Mouse (Mus musculus): Measurements from ENCODE around the gene Zfp809. TPM values are rescaled to one million over a fixed set of nuclear protein-coding genes. Genes with fewer than 3 reads are reported as not detected.

Gene Zfp809
- polyA plus RNA-seq, 1 experiment from 2014 or later = 19.3 TPM

DNA sequence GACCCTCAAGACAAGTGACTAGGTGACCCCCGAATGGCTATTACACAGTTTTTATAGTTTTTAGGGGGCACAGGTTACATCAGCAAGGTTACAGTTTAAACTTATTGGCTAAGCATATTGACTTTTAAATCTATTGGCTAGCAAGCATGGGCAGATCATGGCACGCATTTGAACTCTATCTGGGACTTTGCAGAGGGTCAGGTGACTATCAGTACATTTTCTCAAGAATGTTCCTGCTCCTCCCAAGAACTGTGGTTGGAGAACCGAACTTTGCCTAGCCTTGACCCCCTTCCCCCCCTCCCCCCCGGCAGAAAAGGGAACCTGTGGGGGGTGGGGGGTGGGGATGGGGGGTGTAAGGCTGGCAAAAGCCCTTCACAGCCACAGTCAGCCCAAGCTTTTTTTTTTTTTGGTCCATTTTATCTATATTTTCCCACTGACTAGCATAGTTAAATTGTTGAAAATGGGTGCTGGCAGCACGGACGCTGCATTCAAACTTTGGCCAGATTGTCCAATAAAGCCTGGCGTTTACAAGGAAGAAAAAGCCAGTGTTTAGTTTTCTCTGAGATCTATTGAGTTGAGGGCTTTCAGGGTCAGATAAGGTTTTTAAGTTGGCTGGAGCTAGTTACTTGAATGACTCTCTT is 4.0 kb downstream of the Zfp809 start:
- ATAC-seq = no peak
- H3K4me3 ChIP-seq (replicated peaks) = no peak overlapping the region
- no peaks in the 10 kb centered on the region for H3K9me3 ChIP-seq

DNA sequence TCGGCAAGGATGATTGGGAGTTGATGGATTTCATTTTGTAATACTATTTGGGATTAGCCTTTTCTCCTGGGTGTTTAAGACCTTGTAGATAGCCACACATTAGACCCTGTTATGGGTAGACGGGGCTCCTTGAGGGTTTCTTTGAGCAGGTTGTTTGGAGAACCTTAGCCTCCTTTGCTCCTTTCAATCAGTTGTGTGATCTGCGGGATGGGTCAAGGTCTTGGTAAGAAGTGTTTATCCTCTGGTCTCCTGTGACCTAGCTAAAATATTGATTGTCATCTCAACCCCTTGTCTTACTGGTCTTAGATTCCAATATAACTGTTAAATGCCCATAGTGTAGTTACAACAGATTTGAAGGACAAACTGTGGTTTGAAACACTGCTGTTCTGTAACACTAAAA is 4.5 kb downstream of the Zfp809 start:
- no peaks in the 10 kb centered on the region for H3K9me3 ChIP-seq
- no peak for ATAC-seq
- H3K27me3 ChIP-seq (replicated peaks) = no peaks in the 10 kb centered on the region
- H3K27ac ChIP-seq = no peak overlapping the region
- WGBS = 79% methylated on average over 3 of the region's 3 CpGs
- no peak overlapping the region for H3K4me2 ChIP-seq (replicated peaks)
- no peaks in the 10 kb centered on the region for H3K4me1 ChIP-seq (replicated peaks)
- no peaks in the 10 kb centered on the region for H3K36me3 ChIP-seq
- H3K4me3 ChIP-seq (replicated peaks) = no peak overlapping the region
- no peak overlapping the region for H3K9ac ChIP-seq

More for the DNA sequence above, 4.0 kb downstream of the Zfp809 start:
- Histone ChIP-seq H3K4me2 (replicated peaks) (no peak overlapping the region), H3K27me3 (replicated peaks) (no peaks in the 10 kb centered on the region), H3K27ac (no peak overlapping the region), H3K4me1 (replicated peaks) (no peaks in the 10 kb centered on the region), H3K9ac (no peak overlapping the region), H3K36me3 (no peaks in the 10 kb centered on the region)
- WGBS = 80% methylated on average over 7 of the region's 7 CpGs

DNA sequence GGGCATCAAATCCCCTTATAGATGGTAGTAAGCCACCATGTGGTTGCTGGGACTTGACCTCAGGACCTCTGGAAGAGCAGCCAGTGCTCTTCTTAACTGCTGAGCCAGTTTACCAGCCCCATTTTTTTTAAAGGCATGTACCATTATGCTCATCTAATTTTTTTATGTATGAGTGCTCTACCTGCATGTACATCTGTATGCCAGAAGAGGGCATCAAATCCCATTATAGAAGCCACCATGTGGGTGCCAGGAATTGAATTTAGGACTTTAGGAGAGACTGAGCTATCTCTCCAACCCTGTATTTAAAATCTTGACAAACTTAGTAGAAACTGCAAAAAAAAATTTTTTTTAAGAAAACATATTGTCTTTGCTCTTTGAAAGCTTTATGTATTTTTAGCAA is 5.0 kb downstream of the Zfp809 start:
- H3K9ac ChIP-seq = no peak overlapping the region
- no peak overlapping the region for H3K4me3 ChIP-seq (replicated peaks)
- H3K4me2 ChIP-seq (replicated peaks) = no peak overlapping the region
- no peaks in the 10 kb centered on the region for H3K4me1 ChIP-seq (replicated peaks)
- no peak overlapping the region for H3K27ac ChIP-seq
- no peaks in the 10 kb centered on the region for H3K36me3 ChIP-seq
- H3K27me3 ChIP-seq (replicated peaks) = no peaks in the 10 kb centered on the region
- H3K9me3 ChIP-seq = no peaks in the 10 kb centered on the region
- no peak for ATAC-seq

DNA sequence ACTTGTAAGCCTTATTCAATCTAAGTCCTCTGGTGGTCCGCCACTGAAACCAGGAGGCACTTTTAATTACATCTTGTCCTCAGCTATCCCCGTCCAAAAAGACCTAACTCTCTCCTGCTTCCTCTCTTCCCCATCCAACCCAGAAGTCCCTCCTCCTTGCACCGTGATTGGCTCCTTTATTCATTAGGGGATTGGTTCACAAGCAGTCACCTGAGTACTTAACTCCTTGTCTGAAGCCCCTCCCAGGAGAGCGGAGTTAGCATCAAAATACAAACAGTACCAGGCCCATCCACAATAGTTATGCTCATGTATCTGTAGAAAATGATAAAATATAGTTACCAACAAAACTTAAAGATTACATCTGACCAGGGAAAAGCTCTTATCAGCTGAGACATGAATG is 14.5 kb downstream of the Zfp809 start:
- H3K4me2 ChIP-seq (replicated peaks) = no peak overlapping the region
- H3K9ac ChIP-seq = no peak overlapping the region
- ATAC-seq = no peak
- no peak overlapping the region for H3K4me3 ChIP-seq (replicated peaks)
- no peak overlapping the region for H3K27ac ChIP-seq
- no peaks in the 10 kb centered on the region for H3K9me3 ChIP-seq
- H3K4me1 ChIP-seq (replicated peaks) = no peaks in the 10 kb centered on the region
- 90% methylated on average over 4 of the region's 4 CpGs for WGBS
- H3K36me3 ChIP-seq = peaks cover 61% of the 10 kb centered on the region
- no peaks in the 10 kb centered on the region for H3K27me3 ChIP-seq (replicated peaks)

DNA sequence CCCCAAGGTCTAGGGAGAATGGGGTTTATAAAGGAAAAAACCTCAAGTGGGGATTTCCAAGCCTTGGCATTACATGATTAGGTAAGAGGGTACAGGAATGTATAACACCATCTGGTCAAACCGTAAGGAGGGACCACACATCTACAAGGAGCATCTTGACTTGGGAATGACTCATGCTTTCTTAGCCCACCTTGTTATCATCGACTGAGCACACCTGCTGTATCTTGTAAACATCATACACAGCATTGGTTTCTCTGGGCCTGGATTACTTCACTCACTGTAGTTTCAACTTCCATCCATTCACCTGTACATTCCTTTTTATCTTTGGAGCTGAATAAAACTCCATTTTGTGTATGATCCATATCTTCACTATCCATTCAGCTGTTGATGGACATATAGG is 18.7 kb downstream of the Zfp809 start:
- Histone ChIP-seq H3K4me1 (replicated peaks) (no peaks in the 10 kb centered on the region), H3K27ac (no peak overlapping the region), H3K9me3 (peaks cover 3% of the 10 kb centered on the region; the same call in 1 of the 2 replicates), H3K4me2 (replicated peaks) (no peak overlapping the region), H3K36me3 (peaks cover 61% of the 10 kb centered on the region), H3K4me3 (replicated peaks) (no peak overlapping the region), H3K27me3 (replicated peaks) (no peaks in the 10 kb centered on the region), H3K9ac (no peak overlapping the region)
- no peak for ATAC-seq
- 92% methylated on average over 2 of the region's 2 CpGs for WGBS

DNA sequence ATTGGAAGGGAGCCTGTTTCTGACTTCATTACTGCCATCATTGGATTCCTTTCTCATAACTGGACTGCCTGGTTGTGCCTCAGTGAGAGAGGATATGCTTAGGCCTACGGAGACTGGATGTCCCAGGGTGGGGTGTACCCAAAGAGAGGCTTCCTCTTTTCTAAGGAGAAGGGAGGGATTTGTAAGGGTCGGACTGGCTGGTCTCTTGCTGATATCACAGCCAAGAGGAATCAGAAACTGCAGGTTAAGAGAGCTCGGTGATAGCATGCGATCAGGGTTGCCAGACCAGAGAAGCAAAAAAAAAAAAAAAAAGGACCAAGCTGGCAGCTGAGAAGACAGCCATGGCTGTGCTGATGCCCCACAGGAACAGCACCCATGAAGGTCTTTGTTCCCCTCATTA is 31.1 kb downstream of the Zfp809 start:
- H3K4me2 ChIP-seq (replicated peaks) = no peak overlapping the region
- H3K27ac ChIP-seq = no peak overlapping the region
- H3K4me3 ChIP-seq (replicated peaks) = no peak overlapping the region
- H3K36me3 ChIP-seq = peaks cover 32% of the 10 kb centered on the region
- no peak overlapping the region for H3K9ac ChIP-seq
- ATAC-seq = no peak
- no peaks in the 10 kb centered on the region for H3K4me1 ChIP-seq (replicated peaks)
- H3K27me3 ChIP-seq (replicated peaks) = no peaks in the 10 kb centered on the region
- no peaks in the 10 kb centered on the region for H3K9me3 ChIP-seq
- WGBS = 85% methylated on average over 4 of the region's 4 CpGs

DNA sequence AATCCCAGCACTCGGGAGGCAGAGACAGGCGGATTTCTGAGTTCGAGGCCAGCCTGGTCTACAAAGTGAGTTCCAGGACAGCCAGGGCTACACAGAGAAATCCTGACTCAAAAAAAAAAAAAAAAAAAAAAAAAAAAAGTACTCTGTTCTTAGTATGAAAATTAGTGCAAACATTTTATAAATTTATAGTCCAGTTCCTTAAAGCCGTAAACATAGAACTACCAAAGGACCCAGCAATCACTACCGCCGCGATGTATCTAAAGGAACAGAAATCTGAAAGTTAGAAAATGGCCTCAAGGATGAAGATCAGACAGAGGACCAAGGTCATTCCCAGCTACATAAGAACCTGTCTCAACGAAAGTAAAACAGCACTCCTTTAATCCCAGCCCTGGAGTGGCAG is 33.3 kb downstream of the Zfp809 start:
- H3K9me3 ChIP-seq = no peaks in the 10 kb centered on the region
- WGBS = 79% methylated on average over 8 of the region's 8 CpGs
- 0 out of 2 replicates have a peak, but pooled peaks cover 3% of the 10 kb centered on the region for H3K4me1 ChIP-seq (replicated peaks)
- H3K36me3 ChIP-seq = peaks cover 15% of the 10 kb centered on the region
- peak overlapping the region; percentile 84 for H3K4me2 ChIP-seq (replicated peaks)
- no peaks in the 10 kb centered on the region for H3K27me3 ChIP-seq (replicated peaks)
- H3K9ac ChIP-seq = peak overlapping the region; percentile 78
- peak overlapping the region; percentile 67 for H3K4me3 ChIP-seq (replicated peaks)
- ATAC-seq = no peak
- no peak overlapping the region for H3K27ac ChIP-seq

DNA sequence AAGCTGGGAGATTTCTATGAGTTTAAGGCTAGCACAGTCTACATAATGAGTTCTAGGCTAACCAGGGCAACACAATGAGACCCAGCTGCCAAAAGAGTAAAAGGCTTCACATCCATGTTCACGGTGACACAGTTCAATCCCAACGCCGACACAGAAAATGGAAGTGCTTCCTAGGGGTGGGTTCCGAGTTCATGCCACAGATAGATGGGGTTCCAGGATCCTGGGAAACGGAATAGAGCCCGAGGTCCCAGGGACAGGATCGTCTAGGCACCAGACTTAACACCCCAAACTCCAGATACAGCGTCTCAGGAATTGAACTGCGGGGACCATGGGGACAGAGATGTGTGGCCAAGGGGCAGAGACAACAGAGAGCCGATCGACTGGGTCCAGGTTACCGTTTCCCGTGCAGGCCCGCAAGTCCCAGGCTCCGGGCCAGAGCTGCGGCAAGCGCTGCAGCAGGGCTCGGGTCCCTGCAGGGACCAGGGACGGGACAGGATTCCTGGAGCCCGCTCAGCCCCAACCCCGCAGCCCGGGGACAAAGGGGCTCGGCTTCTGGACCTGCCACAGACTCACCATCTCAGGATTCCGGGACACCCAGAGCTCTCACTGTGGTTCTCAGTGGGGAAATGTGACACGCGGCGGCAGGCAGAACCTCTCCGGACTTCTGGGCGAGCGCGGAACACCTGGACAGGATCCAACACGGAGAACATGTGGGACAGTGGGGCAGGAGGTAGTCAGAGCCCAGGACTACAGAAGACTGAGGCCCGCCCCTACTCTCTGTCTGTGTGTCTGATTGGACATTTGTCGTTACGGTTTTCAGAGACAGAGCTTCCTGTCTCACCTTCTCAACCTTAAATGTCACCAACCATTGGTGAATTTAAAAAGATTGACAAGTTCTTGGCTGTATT is 33.9 kb downstream of the Zfp809 start, which contains the start of gene Zfp599:
Gene Zfp599, minus strand, starts transcription at position 712 of the 908 bp plus-strand sequence.
- WGBS = 2% methylated on average over 35 of the region's 35 CpGs

DNA sequence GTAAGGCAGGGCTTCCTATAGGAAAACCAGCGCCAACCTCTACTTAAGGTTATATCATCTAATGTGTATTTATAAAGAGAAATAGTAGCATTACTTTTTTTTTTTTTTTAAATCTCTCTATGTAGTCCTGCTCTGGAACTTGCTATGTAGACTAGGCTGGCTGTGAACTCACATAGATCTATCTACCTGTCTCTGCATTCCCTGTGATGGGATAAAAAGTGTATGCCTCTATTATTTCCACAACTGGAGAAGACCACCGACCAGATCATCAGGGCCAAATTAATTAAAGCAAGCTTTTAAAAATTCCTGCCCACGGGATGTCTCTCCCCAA is 34.5 kb downstream of the Zfp809 start:
- Histone ChIP-seq H3K4me3 (replicated peaks) (peak overlapping the region; percentile 67; the same call in 1 of the 2 replicates), H3K9ac (no peak overlapping the region), H3K9me3 (no peaks in the 10 kb centered on the region), H3K4me2 (replicated peaks) (peak overlapping the region; percentile 84), H3K36me3 (peaks cover 11% of the 10 kb centered on the region), H3K4me1 (replicated peaks) (0 out of 2 replicates have a peak, but pooled peaks cover 3% of the 10 kb centered on the region), H3K27ac (no peak overlapping the region), H3K27me3 (replicated peaks) (no peaks in the 10 kb centered on the region)
- WGBS = 24% methylated on average over 3 of the region's 3 CpGs
- no peak for ATAC-seq

More for the DNA sequence above, 33.9 kb downstream of the Zfp809 start, which contains the start of gene Zfp599:
- ATAC-seq = peak; percentile 99
- Histone ChIP-seq H3K27ac (peak within 1 kb of the TSS; percentile 36; the same call in 1 of the 2 replicates), H3K4me1 (replicated peaks) (0 out of 2 replicates have a peak, but pooled peaks cover 3% of the 10 kb centered on the region), H3K4me3 (replicated peaks) (peak within 1 kb of the TSS; percentile 67), H3K4me2 (replicated peaks) (peak within 1 kb of the TSS; percentile 84), H3K9me3 (no peaks in the 10 kb centered on the region), H3K27me3 (replicated peaks) (no peaks in the 10 kb centered on the region), H3K36me3 (peaks cover 11% of the 10 kb centered on the region), H3K9ac (peak within 1 kb of the TSS; percentile 78)

DNA sequence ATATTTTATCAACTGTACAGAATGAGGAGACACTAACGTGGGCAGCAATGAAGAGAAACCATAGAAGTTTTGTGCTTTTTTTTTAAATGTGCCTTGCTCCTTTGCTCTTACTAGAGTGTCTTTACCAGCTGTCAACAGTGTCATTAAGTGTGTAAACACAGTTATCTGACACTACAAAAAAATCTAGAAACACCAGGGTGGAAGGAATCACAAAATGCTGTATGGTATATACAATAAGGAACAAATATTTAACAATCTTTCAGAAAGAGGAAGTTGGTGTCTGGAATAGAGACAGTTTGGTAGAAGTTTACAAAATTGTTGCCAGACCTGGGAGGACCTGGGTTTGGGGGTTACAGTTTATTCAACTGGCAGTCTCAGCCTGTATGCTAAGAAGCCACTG is 36.1 kb downstream of the Zfp809 start:
- H3K27me3 ChIP-seq (replicated peaks) = no peaks in the 10 kb centered on the region
- no peak for ATAC-seq
- no peak overlapping the region for H3K9ac ChIP-seq
- H3K4me2 ChIP-seq (replicated peaks) = no peak overlapping the region
- H3K9me3 ChIP-seq = no peaks in the 10 kb centered on the region
- H3K36me3 ChIP-seq = no peaks in the 10 kb centered on the region
- no peak overlapping the region for H3K27ac ChIP-seq
- no peak overlapping the region for H3K4me3 ChIP-seq (replicated peaks)
- 76% methylated on average over 1 of the region's 1 CpGs for WGBS
- H3K4me1 ChIP-seq (replicated peaks) = 0 out of 2 replicates have a peak, but pooled peaks cover 3% of the 10 kb centered on the region

DNA sequence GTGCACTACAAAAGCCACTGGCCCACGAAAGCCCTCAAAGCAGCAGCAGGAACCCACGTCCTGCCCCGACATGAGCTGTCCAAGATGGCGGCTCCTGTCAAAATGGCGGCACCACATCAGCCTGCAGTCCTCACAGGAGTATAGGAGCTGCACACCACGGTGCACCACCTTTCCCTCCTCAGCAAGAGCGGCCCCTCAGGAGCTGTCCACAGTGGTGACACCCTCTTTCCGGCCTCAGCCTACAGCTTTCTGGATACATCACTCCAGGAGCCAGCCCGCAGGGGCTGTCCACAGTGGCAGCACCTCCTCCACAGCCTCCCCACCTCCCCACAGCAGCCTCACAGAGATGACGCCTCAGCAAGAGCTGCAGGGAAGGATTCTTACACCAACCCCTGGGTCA is 37.1 kb downstream of the Zfp809 start:
- Histone ChIP-seq H3K27ac (no peak overlapping the region), H3K4me2 (replicated peaks) (no peak overlapping the region), H3K9ac (no peak overlapping the region), H3K27me3 (replicated peaks) (no peaks in the 10 kb centered on the region), H3K4me1 (replicated peaks) (0 out of 2 replicates have a peak, but pooled peaks cover 3% of the 10 kb centered on the region), H3K9me3 (no peaks in the 10 kb centered on the region), H3K4me3 (replicated peaks) (no peak overlapping the region), H3K36me3 (no peaks in the 10 kb centered on the region)
- no peak for ATAC-seq
- 88% methylated on average over 10 of the region's 10 CpGs for WGBS

DNA sequence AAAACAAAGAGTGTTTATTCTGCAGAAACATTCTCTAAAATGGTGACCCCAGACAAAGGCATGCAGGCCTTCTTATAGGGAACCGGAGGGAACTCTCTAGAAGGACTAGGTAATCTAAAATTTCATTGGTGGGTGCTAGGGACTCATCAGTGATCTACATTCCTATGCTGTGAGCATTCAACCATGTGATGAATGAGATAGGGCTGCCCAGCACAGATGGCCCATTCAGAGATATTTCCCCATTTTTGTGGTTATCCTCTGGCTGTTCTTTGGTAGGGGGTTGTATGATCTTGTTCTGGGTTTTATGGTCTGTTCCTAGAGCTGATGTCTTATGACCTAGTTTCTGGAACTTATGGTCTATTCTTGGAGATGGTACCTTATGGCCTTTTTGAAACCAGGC is 43.4 kb downstream of the Zfp809 start:
- no peak overlapping the region for H3K4me2 ChIP-seq (replicated peaks)
- ATAC-seq = no peak
- WGBS = 94% methylated on average over 1 of the region's 1 CpGs
- H3K4me3 ChIP-seq (replicated peaks) = no peak overlapping the region
- no peaks in the 10 kb centered on the region for H3K36me3 ChIP-seq
- no peak overlapping the region for H3K9ac ChIP-seq
- H3K27ac ChIP-seq = no peak overlapping the region
- no peaks in the 10 kb centered on the region for H3K4me1 ChIP-seq (replicated peaks)
- no peaks in the 10 kb centered on the region for H3K9me3 ChIP-seq
- no peaks in the 10 kb centered on the region for H3K27me3 ChIP-seq (replicated peaks)
